Mouse (Mus musculus) ES-E14 (cell line): Measurements from ENCODE around the gene Gimap8. TPM values are rescaled to one million over a fixed set of nuclear protein-coding genes. Genes with fewer than 3 reads are reported as not detected.

Experiments used
- DNase-seq: peaks from one replicate; pipeline ENCODE4 v3.0.0-alpha.2; 2013; ENCODE audit warnings: low read depth, low spot score
- H3K27ac ChIP-seq: 2 replicates; pipeline ENCODE4 v1.5.1; 2012; ENCODE audit warnings: low read depth, mild to moderate bottlenecking, low read length, moderate library complexity, mixed read lengths; ENCODE audit not compliant: poor library complexity, insufficient read depth, severe bottlenecking
- H3K36me3 ChIP-seq: 2 replicates; pipeline ENCODE4 v1.6.1; 2012; ENCODE audit warnings: mild to moderate bottlenecking, low read length, moderate library complexity, mixed read lengths; ENCODE audit not compliant: control insufficient read depth, poor library complexity, insufficient read depth, severe bottlenecking
- H3K4me1 ChIP-seq, 2 experiments: fragments of 150-350 bp in 1 of 2; sonication (generic) in 1 of 2; 2 replicates each; pipeline ENCODE4 v1.6.1; 2012; ENCODE audit warnings: low read length in 2 of 2, mild to moderate bottlenecking in 1 of 2, mixed read lengths in 1 of 2; ENCODE audit not compliant: control insufficient read depth in 2 of 2, insufficient read depth in 2 of 2, poor library complexity in 1 of 2
- H3K4me3 ChIP-seq, 2 experiments: fragments of 150-350 bp in 1 of 2; sonication (generic) in 1 of 2; 2 replicates each; pipeline ENCODE4 v1.5.1; 2012; ENCODE audit warnings: low read length in 2 of 2, low read depth in 1 of 2, mild to moderate bottlenecking in 1 of 2, mixed read lengths in 1 of 2; ENCODE audit not compliant: insufficient read depth in 1 of 2, poor library complexity in 1 of 2, severe bottlenecking in 1 of 2
- H3K9ac ChIP-seq: 2 replicates; pipeline ENCODE4 v1.6.1; 2012; ENCODE audit warnings: low read depth, mild to moderate bottlenecking, low read length, mixed read lengths; ENCODE audit not compliant: poor library complexity, insufficient read depth, severe bottlenecking
- H3K9me3 ChIP-seq: fragments of 150-350 bp; sonication (generic); 2 replicates; pipeline ENCODE4 v1.6.1; 2012; ENCODE audit warnings: low read depth, mild to moderate bottlenecking, low read length; ENCODE audit not compliant: control insufficient read depth, insufficient read depth
- CHD2 ChIP-seq: IDR thresholded peaks from 2 replicates; pipeline ENCODE4 v1.6.1; 2014; ENCODE audit warnings: mild to moderate bottlenecking, low read depth, low read length, inconsistent platforms
- HCFC1 ChIP-seq: IDR thresholded peaks from 2 replicates; pipeline ENCODE4 v1.6.1; 2012; ENCODE audit warnings: low read length, inconsistent platforms, borderline replicate concordance; ENCODE audit not compliant: insufficient read depth
- MAFK ChIP-seq: IDR thresholded peaks from 2 replicates; pipeline ENCODE4 v1.6.1; 2014; ENCODE audit warnings: mild to moderate bottlenecking, low read depth, low read length, inconsistent platforms; ENCODE audit not compliant: insufficient read depth
- ZC3H11A ChIP-seq: IDR thresholded peaks from 2 replicates; pipeline ENCODE4 v1.6.1; 2012; ENCODE audit warnings: low read depth, mild to moderate bottlenecking, inconsistent platforms, low read length, borderline replicate concordance
- ZNF384 ChIP-seq: IDR thresholded peaks from 2 replicates; pipeline ENCODE4 v1.6.1; 2012; ENCODE audit warnings: low read depth, low read length, inconsistent platforms
- in situ Hi-C, 2 experiments: fragments of 600-800 bp; cut with MboI; formaldehyde crosslinking; loops; one replicate each; pipeline ENCODE4 v1.15.1; 2025; ENCODE audit warnings: low sequenced_read_pairs in 2 of 2, inconsistent platforms in 1 of 2; ENCODE audit not compliant: unreplicated experiment in 2 of 2
- total RNA-seq: library from RNA; depleted of rRNA; stranded (reverse); fragments of 300-350 nt; gene quantifications from 2 replicates; pipeline ENCODE4 v1.2.3, GENCODE M21; 2012

Gimap8 gene
- total RNA-seq, 1 experiment = 0.22 TPM

- TF ChIP-seq ZC3H11A = no peak
- no peak for TF ChIP-seq ZNF384
- no peak for TF ChIP-seq CHD2
- TF ChIP-seq HCFC1 = no peak
- TF ChIP-seq MAFK = no peak
- in situ Hi-C loops = no loop called here
Measured at GRCm38 (mm10) chr6:48635105-48635504, 11.9 kb upstream of the Gimap8 start.

DNA sequence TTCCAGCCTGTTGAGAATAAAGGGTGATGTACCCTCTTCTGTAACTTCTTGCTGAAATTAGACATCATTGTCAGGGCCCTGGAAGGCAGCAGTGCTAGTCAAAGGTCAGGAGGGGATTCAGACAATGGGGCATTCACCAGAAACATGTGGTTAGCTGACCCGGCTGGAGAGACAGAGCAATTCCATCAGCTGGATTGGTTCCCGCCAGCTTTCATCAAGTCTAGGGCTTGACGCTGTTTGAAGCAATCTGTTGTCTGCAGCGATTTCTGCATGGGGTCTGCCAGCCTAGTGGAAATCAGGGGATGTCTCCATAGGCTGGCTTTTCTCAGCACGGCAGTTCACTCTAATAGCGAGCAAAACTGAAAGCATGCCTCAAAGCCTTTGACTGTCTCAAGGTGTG lies 10.5 kb upstream of the Gimap8 start:
- Histone ChIP-seq H3K9ac (no peak overlapping the region), H3K36me3 (no peaks in the 10 kb centered on the region), H3K9me3 (no peaks in the 10 kb centered on the region), H3K27ac (no peak overlapping the region), H3K4me3 (no peak overlapping the region), H3K4me1 (no peaks in the 10 kb centered on the region)
- in situ Hi-C loops = no loop called here
- no peak for TF ChIP-seq ZNF384
- no peak for DNase-seq

More at GRCm38 (mm10) chr6:48635105-48635504, 11.9 kb upstream of the Gimap8 start:
- Histone ChIP-seq H3K27ac (no peak overlapping the region), H3K4me3 (no peak overlapping the region), H3K9me3 (no peaks in the 10 kb centered on the region), H3K9ac (no peak overlapping the region), H3K4me1 (no peaks in the 10 kb centered on the region), H3K36me3 (no peaks in the 10 kb centered on the region)
- no peak for DNase-seq

DNA sequence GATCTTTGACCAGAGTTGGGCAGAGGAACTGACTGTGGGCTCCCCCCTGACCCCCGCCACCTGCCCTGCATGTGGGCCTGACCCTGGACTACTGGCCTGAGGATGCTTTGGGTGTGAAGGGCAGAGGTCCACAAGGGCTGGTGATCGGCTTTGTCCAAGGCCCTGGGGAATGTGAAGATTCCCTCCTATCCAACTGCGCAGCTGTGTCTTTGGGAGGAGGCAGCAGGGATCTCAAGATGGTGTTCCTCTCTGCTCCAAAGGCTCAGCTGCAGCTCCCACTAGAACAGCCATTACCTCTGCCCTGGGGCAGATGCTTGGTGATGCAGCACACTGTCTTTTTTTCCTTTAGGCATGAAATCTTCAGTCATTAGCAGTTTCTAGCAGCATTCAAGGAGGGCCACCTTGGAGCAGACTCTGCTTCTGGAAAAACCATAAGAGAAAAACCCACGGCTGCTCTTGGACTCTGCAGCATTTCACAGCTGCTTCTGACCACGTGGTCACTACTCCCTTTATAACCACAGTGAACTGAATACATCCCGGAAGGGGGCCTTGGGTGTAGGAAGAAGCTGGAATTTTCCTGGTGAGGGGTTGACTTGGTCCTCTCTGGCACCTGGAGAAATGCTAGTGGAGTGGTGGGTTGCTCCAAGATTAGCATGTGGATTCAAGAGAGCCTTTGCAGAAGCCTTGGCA lies 9.1 kb upstream of the Gimap8 start:
- DNase-seq = no peak
- H3K4me1 ChIP-seq = no peaks in the 10 kb centered on the region
- in situ Hi-C loops = no loop called here
- H3K4me3 ChIP-seq = no peak overlapping the region
- no peak overlapping the region for H3K27ac ChIP-seq
- TF ChIP-seq HCFC1 (no peak), ZNF384 (no peak), ZC3H11A (no peak), MAFK (no peak), CHD2 (no peak)
- no peaks in the 10 kb centered on the region for H3K36me3 ChIP-seq
- no peaks in the 10 kb centered on the region for H3K9me3 ChIP-seq
- H3K9ac ChIP-seq = no peak overlapping the region

GRCm38 (mm10) chr6:48638553-48638952 lies 8.5 kb upstream of the Gimap8 start:
- Histone ChIP-seq H3K27ac (no peak overlapping the region), H3K4me1 (no peaks in the 10 kb centered on the region), H3K36me3 (no peaks in the 10 kb centered on the region), H3K9me3 (no peaks in the 10 kb centered on the region), H3K4me3 (no peak overlapping the region), H3K9ac (no peak overlapping the region)
- no peak for TF ChIP-seq CHD2
- no peak for DNase-seq
- in situ Hi-C loops = no loop called here

- DNase-seq = no peak
- no peaks in the 10 kb centered on the region for H3K4me1 ChIP-seq
- no peak overlapping the region for H3K9ac ChIP-seq
- H3K36me3 ChIP-seq = no peaks in the 10 kb centered on the region
- H3K4me3 ChIP-seq = no peak overlapping the region
- TF ChIP-seq ZNF384 = no peak
- TF ChIP-seq MAFK = no peak
- no peak for TF ChIP-seq CHD2
- TF ChIP-seq ZC3H11A = no peak
- H3K9me3 ChIP-seq = no peaks in the 10 kb centered on the region
- H3K27ac ChIP-seq = no peak overlapping the region
- in situ Hi-C loops = no loop called here
Measured at GRCm38 (mm10) chr6:48641391-48641790, 5.6 kb upstream of the Gimap8 start.
